Mouse (Mus musculus) liver, adult 2 months (tissue): Measurements from ENCODE around the gene Pex6.

Experiments used
- CTCF ChIP-seq: fragments of 200-500 bp; IDR thresholded peaks from 2 replicates; pipeline ENCODE4 v1.5.1; 2011; ENCODE audit warnings: low read depth, low read length, control low read depth
- POLR2A ChIP-seq: fragments of 200-500 bp; IDR thresholded peaks from 2 replicates; pipeline ENCODE4 v1.6.1; 2011; ENCODE audit warnings: low read length, control low read depth; ENCODE audit not compliant: insufficient read depth; ENCODE audit errors: extremely low read depth

DNA sequence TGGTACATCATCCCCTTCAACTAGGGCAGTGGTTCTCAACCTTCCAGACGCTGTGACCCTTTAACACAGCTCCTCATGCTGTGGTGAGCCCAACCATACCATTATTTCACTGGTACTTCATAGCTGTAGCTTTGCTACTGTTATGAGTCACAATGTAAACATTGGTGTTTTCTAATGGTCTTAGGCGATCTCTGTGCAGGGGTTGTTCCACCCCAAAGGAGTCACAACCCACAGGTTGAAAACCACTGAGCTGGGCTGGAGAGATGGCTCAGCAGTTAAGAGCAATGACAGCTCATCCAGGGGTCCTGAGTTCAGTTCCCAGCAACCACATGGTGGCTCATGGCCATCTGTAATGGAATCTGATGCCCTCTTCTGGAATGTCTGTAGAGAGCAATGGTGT lies 19.9 kb upstream of the Pex6 start:
- no peak for TF ChIP-seq CTCF
- no peak for TF ChIP-seq POLR2A
